Mouse (Mus musculus) left cerebral cortex, postnatal 4 days (tissue): Measurements from ENCODE around the gene Med18. TPM values are rescaled to one million over a fixed set of nuclear protein-coding genes. Genes with fewer than 3 reads are reported as not detected.

Experiments used
- DNase-seq: peaks from one replicate; pipeline ENCODE4 v3.0.0-alpha.2; 2022
- intact Hi-C: fragments of 180-260 bp; cut with DNase I; formaldehyde crosslinking; loops from one replicate; pipeline ENCODE4 v1.15.1; 2025
- total RNA-seq, 2 experiments: library from RNA; stranded (reverse); gene quantifications; 2 replicates each; pipeline ENCODE4 v1.2.3; 2021

Gene Med18
- 10 to 100 TPM; 10.0 to 12.2 TPM for total RNA-seq

DNA sequence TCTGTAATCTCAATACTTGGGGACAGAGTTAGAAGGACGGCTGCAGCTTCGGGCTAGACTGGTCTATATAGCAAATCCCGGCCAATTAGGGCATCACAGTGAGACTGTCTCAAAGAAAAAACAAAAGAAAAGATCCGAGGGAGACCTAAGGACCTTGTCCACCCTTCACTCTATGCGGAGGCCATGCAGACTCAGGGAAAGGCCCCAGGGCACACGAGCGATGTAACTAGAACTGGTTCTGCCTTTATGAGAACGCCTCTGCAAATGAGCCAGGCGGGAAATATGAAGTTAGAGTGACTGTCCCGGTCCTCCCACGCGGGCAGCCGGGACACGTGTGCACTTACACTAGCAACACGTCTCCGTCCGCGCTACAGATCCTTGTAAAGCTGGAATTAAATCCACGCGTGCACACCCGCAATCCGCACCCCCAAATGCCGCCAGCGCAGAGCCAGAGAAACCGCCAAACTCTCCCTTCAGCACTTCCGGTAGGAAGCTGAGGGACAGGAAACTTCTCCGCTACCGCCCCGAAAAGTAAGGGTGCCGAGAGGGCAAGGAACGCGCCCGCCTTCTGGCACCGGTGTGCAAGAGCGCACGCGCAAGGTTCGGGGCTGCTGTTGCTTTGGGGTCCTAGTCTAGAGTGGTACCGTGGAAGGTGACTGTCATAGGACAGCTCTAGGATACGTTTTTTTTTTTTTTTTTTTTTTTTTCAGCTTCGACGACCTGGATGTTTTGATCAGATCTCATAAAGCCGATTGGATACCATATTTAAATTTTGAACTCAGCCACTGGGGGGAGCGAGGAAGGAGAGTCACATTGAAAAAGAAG is at the start of gene Med18:
Gene Med18, minus strand, starts transcription at position 492 of the 825 bp plus-strand sequence.
- peak; percentile 94 for DNase-seq
- intact Hi-C loops = loop anchor here (5.0 kb wide), 1 partner anchor 49 kb away; the partner anchor contains the start of gene Sesn2

DNA sequence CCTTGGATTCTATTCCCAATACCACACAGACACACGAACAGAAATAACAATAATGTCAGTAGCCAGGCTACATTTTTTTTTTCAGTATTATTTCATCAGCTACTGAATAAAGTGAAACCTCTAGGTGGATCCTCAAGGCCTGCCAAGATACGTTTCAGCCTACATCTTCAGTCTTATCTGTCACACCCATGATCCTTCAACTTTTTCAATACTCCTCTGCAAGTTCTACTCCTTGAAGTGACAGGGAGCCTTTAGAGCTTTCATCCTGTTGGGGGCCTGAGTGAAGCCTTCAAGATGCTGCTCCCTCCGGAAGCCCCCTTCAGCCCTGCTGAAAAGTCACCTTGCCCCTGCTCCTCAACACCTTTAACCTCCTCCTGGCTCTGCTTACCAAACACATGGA is 48.4 kb upstream of the Med18 start:
- DNase-seq = no peak

DNA sequence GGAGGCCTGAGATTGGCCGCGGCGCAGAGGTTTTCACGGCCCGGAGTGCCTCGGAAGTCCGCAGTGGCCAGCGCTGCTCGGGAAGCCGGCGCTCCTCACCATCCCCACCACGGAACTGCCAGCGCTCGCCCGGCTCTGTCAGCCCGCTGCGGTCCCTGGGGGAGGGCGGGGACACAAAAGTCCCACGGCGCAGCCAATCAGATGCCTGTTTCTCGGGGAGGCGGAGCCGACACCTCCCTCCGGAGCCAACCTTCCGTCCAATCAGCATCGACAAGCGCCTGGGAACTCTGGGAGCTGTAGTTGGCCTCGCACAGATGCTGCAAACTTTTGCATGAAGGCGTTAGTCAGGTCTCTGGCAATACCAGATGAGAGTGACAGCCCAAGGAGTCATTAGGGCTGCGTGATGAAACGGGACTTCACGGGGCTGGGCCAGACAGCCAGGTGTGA is 46.7 kb upstream of the Med18 start, which contains the start of gene Sesn2:
Gene Sesn2, minus strand, starts transcription at position 150 of the 447 bp plus-strand sequence.
- peak; percentile 99 for DNase-seq
- intact Hi-C loops = loop anchor here (5.0 kb wide), 1 partner anchor 48 kb away; the partner anchor contains the start of gene Med18

More for the DNA sequence above, 48.4 kb upstream of the Med18 start:
- intact Hi-C loops = loop anchor here (5.0 kb wide), 1 partner anchor 50 kb away; the partner anchor contains the start of gene Med18

DNA sequence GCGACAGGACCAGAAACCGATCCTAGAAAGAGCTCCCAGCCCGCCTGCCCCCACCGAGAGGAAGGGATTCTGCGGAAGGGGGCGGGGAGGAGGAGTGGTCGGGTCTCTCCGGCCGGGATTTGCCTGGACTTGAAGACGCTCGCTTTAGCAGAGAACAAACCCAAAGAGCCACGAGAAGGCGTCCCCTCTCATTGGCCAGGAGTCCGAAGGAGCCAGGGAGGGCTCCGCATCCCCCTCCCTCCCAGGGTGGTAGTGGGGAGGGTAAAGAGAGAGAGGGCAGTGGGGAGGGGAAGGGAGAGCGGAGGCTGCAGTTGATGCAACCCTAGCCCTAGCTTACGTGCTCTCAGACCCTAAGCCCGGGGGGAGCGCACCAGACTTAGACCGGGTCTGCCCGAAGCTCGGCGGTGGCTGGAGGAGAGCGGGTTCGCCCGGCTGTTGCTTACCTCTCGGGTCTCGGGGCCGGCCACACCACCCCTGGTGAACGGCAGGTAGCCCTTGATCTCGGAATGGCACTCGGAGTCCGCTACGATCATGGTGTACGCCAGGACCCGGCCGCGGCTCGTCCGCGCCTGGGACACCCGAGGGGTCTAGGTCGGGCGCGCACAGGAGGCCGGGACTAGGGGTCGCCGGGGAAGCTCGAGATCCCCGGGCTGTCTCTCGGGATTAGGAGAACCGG is 46.0 kb upstream of the Med18 start:
- peak; percentile 84 for DNase-seq
- intact Hi-C loops = loop anchor here (5.0 kb wide), 1 partner anchor 47 kb away; the partner anchor contains the start of gene Med18

DNA sequence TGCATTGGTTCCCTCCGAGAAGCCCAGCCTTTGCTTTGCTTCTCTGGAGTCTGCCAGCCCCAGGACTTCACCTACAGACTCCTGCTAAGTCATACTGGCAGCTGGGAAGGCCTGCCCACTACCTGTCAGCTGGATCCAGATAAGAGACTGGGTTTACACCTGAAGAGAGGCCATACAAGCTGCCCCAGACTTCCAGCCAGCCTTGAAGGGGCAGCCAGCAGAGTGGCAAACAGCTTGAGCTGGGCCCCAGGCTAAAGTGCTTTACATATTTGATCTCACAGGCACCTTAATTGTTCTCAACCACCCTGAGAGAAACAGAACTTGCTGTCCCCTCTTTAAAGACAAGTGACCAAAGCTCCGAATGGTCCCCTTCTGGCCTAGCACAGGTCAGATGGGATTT is 43.5 kb upstream of the Med18 start:
- no peak for DNase-seq
- intact Hi-C loops = no loop called here

DNA sequence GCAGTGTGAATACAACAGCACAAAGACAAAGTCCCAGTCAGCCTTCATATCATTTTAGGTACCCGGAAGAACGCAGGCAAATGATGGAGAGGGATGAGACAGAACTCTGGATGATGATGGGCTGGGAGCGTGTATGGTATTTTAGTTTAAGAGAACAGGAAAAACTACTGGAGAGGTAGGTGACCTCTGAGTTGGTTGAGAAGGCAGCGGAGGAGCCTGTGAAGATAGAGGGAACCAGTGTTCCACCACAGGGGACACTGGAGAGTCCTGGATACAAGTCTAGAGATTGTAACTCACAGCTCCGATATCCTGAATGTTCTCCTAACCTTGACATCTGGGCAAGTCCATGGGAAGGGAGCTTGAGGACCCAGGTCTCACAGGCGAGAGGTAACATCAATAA is 42.5 kb upstream of the Med18 start:
- intact Hi-C loops = no loop called here

DNA sequence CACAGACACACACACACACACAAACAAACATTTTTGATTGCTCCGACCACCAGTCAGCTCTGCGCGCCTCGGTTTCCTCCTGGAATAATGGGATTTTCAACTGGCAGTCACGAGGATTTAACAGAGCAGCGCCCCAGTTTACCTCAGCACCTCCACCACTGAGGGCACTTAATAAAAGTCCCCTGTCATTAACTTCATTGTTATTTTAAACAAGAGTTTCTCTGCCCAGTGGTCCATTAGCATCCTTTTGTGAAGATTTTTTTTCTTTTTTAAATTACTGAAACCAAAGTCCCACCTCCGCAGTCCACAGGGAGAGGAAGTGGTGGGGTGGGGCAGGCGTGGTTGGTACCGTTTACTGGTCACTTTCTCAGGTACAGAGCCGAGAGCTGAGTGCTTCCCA is 42.1 kb upstream of the Med18 start:
- intact Hi-C loops = no loop called here
- no peak for DNase-seq

More for the DNA sequence above, 42.5 kb upstream of the Med18 start:
- DNase-seq = no peak

DNA sequence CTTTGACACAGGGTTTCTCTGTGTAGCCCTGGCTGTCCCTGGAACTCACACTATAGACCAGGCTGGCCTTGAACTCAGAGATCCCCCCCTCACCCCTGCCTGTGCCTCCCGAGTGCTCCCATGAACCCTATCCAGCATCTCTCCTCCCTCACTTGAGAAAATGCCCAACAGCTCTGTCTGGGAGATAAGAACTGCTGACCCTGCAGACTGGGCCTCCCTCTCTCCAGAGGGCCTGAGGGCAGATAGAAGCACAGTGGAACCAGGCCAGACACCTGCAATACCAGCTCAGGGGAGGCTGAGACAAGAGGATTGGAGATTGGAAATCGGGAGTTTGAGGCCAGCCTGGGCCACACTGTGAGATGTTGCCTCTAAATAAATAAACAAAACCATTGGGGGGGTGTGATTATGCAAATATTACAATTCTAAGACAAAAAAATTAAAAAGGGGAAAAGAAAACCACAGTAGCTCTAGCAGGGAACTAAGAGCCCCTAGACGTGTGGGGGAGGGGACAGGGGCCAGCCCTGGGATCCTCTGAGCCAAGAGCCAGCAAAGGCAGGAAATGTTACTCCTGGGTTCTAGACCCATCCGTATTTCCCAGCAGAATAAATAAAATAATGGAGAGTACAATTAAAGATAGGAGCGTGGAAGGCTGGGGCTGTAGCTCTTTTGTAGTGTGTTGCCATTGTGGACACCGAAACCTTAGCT is 41.5 kb upstream of the Med18 start:
- no peak for DNase-seq
- intact Hi-C loops = no loop called here

DNA sequence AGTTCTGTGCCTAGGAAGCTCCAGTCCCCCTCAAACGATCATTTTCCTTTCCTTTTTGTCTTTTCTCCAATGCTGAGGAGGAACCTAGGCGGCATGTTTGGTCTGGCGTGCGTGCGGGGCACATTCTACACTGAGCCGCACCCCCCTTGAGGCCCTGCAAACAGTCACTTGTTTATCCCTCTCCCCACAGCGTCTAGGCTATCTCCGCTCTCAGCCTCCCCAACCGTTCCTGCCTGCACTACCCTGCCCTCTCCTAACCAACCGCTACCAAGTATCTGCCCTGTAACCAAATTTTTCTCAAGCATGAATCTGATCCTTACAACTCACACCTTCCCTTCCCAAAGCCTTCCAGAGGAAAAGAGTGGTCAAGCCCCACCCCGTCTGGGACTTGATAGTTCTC is 39.6 kb upstream of the Med18 start:
- intact Hi-C loops = no loop called here
- DNase-seq = no peak

DNA sequence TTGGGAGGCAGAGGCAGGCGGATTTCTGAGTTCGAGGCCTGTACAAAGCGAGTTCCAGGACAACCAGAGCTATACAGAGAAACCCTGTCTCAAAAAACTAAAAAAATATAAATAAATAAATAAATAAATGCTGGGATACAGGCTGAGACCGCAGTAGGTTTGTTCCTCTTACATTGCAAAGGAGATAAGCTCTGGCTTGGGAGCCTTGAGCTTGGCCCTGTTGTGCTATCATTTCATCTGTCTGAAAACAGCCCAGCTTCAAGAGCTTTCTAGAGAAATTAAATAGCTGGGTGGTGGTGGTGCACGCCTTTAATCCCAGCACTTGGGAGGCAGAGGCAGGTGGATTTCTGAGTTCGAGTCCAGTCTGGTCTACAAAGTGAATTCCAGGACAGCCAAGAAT is 37.9 kb upstream of the Med18 start:
- DNase-seq = no peak
- intact Hi-C loops = no loop called here

DNA sequence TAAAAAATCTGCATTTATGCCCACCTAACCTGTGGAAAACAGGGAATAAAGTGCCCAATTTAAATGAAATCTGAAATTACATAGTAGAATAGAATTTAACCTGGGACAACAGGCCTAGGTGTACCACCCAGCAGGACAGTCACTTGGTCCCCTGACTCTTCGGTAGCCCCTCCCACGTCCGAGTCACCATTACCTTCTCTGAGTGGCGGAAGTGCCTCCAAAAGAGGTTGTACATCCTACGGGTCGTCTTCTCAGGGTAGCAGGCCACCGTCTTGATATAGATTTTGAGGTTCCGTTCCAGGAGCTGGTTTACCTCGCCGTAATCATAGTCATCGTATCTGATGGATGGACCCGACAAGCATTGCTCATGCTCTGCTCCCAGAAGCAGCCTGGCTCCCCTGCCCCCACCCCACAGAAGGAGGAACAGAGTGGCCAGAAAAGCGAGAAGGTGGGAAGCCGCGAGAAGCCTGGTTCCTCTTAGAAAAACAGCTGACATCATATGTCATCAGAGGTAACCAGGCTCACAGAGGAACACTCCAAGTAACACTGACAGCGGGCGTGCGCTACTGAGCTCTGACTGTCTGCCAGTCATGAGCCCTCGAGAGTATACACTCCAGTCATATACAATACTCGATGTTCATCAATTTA is 30.7 kb upstream of the Med18 start:
- intact Hi-C loops = no loop called here

DNA sequence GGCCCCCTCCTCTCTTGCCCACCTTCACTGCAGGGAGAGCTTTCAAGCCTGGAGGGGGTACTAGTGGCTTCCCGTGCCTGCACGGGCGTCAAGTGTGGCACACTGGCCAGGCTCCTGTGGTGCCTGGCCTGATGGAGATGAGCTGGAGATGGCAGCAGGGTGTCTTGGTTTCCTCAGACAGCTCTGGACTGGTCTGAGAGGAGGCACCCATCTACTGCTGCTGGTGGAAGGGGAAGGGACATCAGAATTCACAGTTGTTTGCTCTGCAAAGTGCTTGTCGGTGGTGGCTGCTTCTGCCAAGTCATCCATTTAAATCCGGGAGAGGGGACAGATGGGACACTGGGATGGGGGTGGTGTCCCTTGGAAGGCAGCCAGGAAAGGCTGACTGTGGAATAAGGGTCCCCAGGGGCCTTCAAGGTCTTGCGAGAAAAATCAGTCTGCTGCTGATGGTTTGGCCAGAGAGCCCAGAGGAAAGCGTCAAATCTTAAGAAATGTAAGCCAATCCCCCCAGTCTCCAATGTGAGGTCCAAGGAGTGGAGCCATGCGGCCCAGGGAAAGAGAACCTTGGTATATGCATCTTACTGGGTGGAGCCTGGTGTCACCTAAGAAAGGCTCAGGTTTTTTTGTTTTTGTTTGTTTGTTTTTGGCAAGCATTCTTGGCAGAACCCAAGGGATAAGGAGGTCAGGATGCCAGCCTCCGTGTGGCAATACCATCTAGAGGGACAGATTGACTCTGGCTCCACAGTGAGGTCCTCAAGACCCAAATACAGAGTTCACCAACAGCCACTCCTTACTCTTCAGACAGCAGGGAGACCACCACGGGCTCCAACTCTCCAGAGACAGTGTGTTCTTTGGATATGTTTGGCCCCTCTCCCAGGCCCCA is 28.7 kb upstream of the Med18 start:
- intact Hi-C loops = no loop called here
- peak; percentile 95 for DNase-seq

More for the DNA sequence above, 30.7 kb upstream of the Med18 start:
- DNase-seq = no peak

DNA sequence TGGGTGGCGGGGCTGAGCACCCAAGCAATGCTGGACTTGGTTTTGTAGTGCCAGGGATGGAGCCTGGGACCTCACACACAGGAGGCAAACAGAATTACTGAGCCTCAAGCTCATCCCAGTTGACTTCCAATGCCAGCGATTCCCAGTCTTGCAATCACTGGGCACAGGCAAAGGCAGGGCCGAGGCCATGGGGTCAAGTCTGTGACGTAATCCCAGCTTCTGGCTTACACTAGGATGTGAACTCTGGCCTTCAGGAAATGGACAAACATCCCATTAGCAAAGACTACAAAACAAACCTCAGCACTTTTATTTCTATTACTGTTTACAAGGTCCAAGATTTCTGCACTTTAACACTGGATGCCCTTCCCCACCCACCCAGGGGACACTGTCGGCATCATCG is 28.0 kb upstream of the Med18 start:
- intact Hi-C loops = no loop called here
- no peak for DNase-seq

DNA sequence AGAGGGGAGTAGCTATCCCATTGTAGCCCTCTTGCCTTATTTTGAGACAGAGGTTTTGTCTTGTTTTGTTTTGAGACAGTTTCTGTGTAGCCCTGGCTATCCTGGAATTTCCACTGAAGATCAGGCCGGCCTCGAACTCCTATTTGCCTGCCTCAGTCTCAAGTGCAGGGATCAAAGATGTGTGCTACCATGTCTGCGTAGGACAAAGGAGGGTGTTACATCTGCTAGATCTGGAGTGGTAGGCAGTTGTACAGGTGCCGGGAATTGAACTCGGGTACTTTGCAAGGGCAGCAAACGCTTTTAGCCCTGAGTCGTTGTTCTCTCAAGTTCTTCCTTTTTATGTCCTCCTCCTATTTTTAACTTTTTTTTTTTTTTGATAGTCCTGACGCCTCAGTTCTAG is 27.3 kb upstream of the Med18 start:
- intact Hi-C loops = no loop called here
- no peak for DNase-seq

DNA sequence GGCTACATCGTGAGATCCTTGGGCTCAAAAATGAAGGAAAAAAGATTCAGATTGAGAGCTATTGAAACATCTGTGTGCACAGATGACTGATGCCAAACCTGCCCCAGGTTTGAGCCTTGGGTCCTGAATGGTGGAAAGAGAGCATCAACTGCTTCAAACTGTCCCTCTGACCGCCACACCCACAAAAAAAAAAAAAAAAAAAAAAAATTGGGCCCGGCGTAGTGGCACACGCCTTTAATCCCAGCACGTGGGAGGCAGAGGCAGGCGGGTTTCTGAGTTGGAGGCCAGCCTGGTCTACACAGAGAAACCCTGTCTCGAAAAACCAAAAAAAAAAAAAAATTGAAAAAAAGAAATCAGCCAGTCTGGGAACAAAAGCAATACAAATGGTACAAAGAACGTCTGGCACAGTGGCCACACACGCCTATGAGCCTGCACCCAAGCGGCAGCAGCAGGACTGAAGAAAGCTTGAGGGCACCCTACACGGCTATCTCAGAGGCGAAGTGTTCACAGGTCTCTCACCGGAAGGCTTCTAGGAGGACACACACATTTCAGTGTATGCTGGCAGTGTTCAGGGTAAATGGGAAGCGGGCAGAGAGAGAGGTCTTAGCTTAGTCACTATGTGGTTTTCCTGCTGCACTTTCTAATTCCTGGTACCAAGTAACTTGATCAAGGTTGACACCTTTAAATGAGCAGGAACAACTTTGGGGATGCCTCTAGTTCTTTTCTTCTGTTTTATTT is 26.7 kb upstream of the Med18 start:
- intact Hi-C loops = no loop called here
- no peak for DNase-seq

DNA sequence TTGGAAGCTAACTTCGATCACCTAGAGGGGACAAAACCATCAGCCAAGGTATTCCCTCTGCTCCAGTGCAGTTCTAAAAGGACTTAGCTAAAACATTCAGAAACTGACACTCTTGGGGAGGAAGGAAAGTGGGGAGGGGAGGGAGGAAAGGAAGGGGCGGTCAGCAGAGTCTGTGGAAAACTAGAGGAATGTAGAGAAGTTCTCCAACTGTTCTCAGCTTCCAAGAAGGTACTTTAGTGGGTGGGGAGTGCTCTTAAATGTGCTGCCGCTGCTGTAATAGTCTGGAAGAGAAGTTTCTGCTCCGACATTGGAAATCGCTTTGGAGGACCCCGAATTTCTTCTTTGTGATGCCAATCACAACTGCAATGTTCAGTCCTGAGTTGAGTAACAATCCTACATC is 25.3 kb upstream of the Med18 start:
- no peak for DNase-seq
- intact Hi-C loops = no loop called here

DNA sequence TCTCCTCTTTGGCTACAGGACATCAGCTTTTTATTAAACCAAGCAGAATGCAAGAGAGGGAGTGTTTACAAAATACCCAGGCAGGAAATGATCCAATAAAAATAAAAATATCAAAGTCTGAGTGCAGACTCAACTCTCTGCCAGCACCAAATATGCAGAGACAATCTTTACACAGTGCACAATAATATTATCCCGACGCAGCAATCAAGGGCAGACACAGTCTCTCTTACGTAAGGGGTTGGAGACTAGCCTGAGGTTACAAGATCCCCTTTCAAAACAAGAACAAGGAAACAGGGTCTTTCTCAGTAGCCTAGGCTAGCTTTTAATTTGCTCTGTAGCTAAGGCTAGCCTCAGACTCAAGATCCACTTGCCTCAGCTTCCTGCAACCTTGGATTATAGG is 24.8 kb upstream of the Med18 start:
- intact Hi-C loops = no loop called here
- DNase-seq = no peak

DNA sequence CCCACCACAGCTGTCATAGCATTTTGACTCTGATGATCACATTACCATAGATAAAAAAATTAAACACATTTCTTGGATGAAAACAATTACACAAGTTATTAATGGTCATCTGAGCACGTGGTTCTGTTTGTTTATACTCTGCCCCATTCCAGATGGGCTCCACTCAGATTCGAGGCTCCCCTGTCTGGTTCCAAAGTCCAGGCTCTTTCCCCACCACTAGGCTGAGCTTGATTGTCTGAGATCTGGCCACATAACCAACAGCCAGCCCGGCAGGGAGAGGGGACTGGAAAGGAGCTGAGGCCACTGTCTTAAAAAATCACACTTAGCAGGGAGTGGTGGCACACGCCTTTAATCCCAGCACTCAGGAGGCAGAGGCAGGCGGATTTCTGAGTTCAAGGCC is 21.1 kb upstream of the Med18 start:
- DNase-seq = no peak
- intact Hi-C loops = no loop called here

DNA sequence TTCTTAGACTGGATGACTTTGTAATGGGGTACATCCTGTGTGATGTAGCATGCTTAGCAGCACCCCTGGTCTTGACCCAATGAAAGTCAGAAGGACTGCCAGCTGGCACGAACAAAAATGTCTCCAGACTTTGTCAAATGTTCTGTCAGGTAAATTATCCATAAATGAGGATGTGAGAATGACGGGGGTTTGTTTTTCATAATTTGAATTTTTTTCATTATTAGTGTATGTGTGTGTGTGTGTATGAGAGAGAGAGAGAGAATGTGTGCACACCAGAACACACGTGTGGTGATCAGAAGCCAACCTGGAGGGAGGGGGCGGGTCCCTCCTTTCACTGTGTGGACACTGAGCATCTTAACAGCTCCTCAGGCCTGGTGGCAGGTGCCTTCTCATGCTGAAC is 20.5 kb upstream of the Med18 start:
- DNase-seq = no peak
- intact Hi-C loops = no loop called here
